Mouse (Mus musculus) E14TG2a.4 (cell line): Measurements from ENCODE around the gene Igsf11.

ENCODE experiments used
- H3K27me3 ChIP-seq: 2 replicates; pipeline ENCODE4 v1.6.1; 2014; ENCODE audit warnings: low read length, control low read depth; ENCODE audit not compliant: insufficient read depth
- H3K36me3 ChIP-seq: 2 replicates; pipeline ENCODE4 v1.6.1; 2014; ENCODE audit warnings: low read length, control low read depth; ENCODE audit not compliant: insufficient read depth
- H3K4me1 ChIP-seq: replicated peaks from 2 replicates; pipeline ENCODE4 v1.6.1; 2014; ENCODE audit warnings: low read depth, low read length, control low read depth
- H3K4me3 ChIP-seq: replicated peaks from 2 replicates; pipeline ENCODE4 v1.5.1; 2014; ENCODE audit warnings: mild to moderate bottlenecking, low read length
- H3K9me3 ChIP-seq: 2 replicates; pipeline ENCODE4 v1.6.1; 2014; ENCODE audit warnings: low read length, control low read depth
- CTCF ChIP-seq: conservative IDR thresholded peaks from 2 replicates; pipeline ENCODE4 v1.5.1; 2014; ENCODE audit warnings: low read length
- NANOG ChIP-seq: IDR thresholded peaks from 2 replicates; pipeline ENCODE4 v1.6.1; 2014; ENCODE audit warnings: borderline replicate concordance, low read length, mixed read lengths
- POU5F1 ChIP-seq: IDR thresholded peaks from 2 replicates; pipeline ENCODE4 v1.6.1; 2014; ENCODE audit warnings: low read length, borderline replicate concordance

Igsf11 gene

DNA sequence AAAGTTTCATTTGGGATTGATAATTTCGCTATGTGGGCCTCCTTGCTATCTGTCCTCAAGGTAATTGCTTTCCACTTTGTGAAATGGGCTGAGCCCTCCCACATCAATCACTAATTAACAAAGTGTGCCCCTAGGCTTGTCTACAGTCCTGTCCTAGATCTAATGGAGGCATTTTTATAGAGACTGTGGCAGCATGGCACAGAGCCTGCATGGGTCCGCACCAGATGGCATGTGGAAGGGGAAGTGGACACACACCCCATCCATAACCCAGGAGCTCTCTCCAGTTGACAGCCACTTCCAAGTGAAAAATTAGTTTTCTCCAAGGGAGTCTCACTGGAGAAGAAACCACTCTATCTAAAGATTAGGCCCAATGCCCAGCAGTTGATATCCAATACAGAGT, 138.9 kb downstream of the Igsf11 start:
- Histone ChIP-seq H3K4me1 (0 out of 2 replicates have a peak, but pooled peaks cover 1% of the 10 kb centered on the region), H3K27me3 (peaks cover 3% of the 10 kb centered on the region; the same call in 1 of the 2 replicates), H3K9me3 (no peaks in the 10 kb centered on the region), H3K4me3 (no peak overlapping the region), H3K36me3 (no peaks in the 10 kb centered on the region)
- TF ChIP-seq NANOG (no peak), POU5F1 (no peak), CTCF (no peak)

DNA sequence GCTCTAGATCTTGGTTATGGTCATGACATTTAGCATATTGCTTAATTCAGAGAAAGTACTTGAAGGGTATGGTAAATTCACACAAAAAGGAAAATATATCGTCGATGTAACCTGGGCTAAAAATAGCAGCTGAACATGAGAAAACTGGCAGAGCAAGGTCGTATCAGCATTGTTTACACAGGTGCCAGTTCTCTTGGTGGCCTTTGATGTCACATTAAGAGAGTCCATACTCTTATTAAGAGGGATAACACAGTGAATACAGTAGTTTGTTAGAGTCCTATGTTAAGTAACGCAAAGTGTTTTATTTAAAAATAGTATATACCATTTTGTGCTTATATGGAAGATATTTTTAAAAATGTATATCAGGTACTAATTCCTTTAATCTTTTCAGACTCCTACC, 144.8 kb downstream of the Igsf11 start:
- no peak overlapping the region for H3K4me3 ChIP-seq
- 0 out of 2 replicates have a peak, but pooled peaks cover 5% of the 10 kb centered on the region for H3K4me1 ChIP-seq
- H3K9me3 ChIP-seq: no peaks in the 10 kb centered on the region
- H3K36me3 ChIP-seq: no peaks in the 10 kb centered on the region
- peaks cover 3% of the 10 kb centered on the region; the same call in 1 of the 2 replicates for H3K27me3 ChIP-seq
- TF ChIP-seq NANOG (no peak), CTCF (no peak), POU5F1 (no peak)

- H3K4me1 ChIP-seq: peaks cover 13% of the 10 kb centered on the region
- no peaks in the 10 kb centered on the region for H3K36me3 ChIP-seq
- no peak overlapping the region for H3K4me3 ChIP-seq
- no peaks in the 10 kb centered on the region; the same call in 1 of the 2 replicates for H3K9me3 ChIP-seq
- peaks cover 15% of the 10 kb centered on the region for H3K27me3 ChIP-seq
- TF ChIP-seq POU5F1 (no peak), CTCF (no peak), NANOG (no peak)
These were observed 151.9 kb downstream of the Igsf11 start for GRCm38 (mm10) chr16:39044381-39044780.

- no peaks in the 10 kb centered on the region for H3K36me3 ChIP-seq
- TF ChIP-seq POU5F1 (no peak), NANOG (no peak), CTCF (peak; percentile 61)
- H3K27me3 ChIP-seq: peaks cover 11% of the 10 kb centered on the region
- peaks cover 8% of the 10 kb centered on the region for H3K4me1 ChIP-seq
- H3K9me3 ChIP-seq: no peaks in the 10 kb centered on the region
- H3K4me3 ChIP-seq: no peak overlapping the region
These were observed 156.4 kb downstream of the Igsf11 start for GRCm38 (mm10) chr16:39048889-39049288.

GRCm38 (mm10) chr16:39052971-39053370, 160.5 kb downstream of the Igsf11 start:
- no peaks in the 10 kb centered on the region for H3K9me3 ChIP-seq
- no peaks in the 10 kb centered on the region for H3K36me3 ChIP-seq
- H3K27me3 ChIP-seq: peaks cover 10% of the 10 kb centered on the region
- TF ChIP-seq CTCF (peak; percentile 66), POU5F1 (no peak)
- H3K4me1 ChIP-seq: peaks cover 13% of the 10 kb centered on the region
- no peak overlapping the region for H3K4me3 ChIP-seq

DNA sequence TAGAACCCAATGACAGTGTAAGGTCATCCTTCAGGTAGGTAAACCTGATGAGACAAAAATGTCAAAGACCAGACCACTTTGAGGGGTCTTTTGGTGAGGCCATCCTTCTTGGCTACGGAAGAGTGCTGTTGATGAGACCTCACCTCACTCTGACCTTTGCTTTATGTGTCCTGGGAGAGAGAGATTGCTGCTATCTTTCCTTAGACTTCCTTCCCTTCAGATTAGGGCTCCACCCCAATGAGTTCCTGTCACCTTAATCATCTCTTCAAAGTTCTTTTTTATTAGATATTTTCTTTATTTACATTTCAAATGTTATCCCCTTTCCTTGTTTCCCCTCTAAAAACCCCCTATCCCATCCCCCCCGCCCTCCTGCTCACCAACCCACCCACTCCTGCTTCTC, 161.3 kb downstream of the Igsf11 start:
- H3K36me3 ChIP-seq: no peaks in the 10 kb centered on the region
- peaks cover 10% of the 10 kb centered on the region for H3K27me3 ChIP-seq
- no peaks in the 10 kb centered on the region for H3K9me3 ChIP-seq
- H3K4me1 ChIP-seq: peaks cover 13% of the 10 kb centered on the region
- no peak overlapping the region for H3K4me3 ChIP-seq
- TF ChIP-seq NANOG (no peak), POU5F1 (no peak), CTCF (no peak)

DNA sequence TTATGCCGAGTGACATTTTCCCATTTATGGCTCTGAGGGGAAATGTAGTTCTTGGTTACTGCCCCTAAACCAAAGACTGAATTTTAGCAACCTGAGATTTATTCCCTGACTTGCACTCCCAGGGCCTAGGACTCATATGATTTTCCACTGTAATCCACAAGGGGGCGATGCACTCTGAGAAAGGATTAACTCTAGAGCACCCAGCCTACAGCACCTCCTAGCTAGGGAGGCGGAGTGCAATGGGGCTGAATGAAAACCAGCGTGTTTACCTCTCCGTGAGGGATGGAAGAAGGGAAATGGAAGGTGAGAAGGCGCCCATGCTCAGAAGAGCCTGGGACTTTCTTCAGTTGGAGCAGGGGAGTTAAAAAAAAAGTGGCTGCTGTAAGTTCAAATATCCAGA, 163.6 kb downstream of the Igsf11 start:
- Histone ChIP-seq H3K36me3 (no peaks in the 10 kb centered on the region), H3K9me3 (no peaks in the 10 kb centered on the region), H3K4me3 (0 out of 2 replicates have a peak overlapping the region, but pooled peaks have one; percentile 23), H3K4me1 (peaks cover 21% of the 10 kb centered on the region), H3K27me3 (peaks cover 10% of the 10 kb centered on the region)
- TF ChIP-seq POU5F1 (no peak), NANOG (no peak), CTCF (peak; percentile 79)

GRCm38 (mm10) chr16:39056961-39057360, 164.5 kb downstream of the Igsf11 start:
- Histone ChIP-seq H3K9me3 (no peaks in the 10 kb centered on the region), H3K27me3 (peaks cover 10% of the 10 kb centered on the region), H3K4me1 (peaks cover 25% of the 10 kb centered on the region), H3K36me3 (no peaks in the 10 kb centered on the region), H3K4me3 (no peak overlapping the region)
- TF ChIP-seq CTCF: no peak
- no peak for TF ChIP-seq NANOG
- TF ChIP-seq POU5F1: no peak

DNA sequence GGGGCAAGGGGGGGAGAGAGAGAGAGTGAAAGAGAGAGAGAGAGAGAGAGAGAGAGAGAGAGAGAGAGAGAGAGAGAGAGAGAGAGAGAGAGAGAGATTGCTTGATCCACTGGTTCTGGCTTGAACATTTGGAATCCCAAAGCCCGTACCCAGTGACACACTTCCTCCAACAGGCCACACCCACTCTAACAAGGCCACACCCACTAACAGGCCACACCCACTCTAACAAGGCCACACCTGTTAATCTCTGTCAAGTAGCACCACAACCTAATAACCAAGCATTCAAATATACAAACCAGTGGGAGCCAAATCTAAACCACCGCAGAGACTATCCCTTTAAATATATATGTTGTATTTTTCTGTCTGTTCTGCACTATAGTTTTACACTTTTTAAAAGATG, 166.4 kb downstream of the Igsf11 start:
- TF ChIP-seq POU5F1 (no peak), CTCF (no peak), NANOG (no peak)
- no peaks in the 10 kb centered on the region for H3K36me3 ChIP-seq

More for the DNA sequence above, 166.4 kb downstream of the Igsf11 start:
- H3K9me3 ChIP-seq: no peaks in the 10 kb centered on the region
- peaks cover 7% of the 10 kb centered on the region for H3K27me3 ChIP-seq
- no peak overlapping the region for H3K4me3 ChIP-seq
- H3K4me1 ChIP-seq: peaks cover 31% of the 10 kb centered on the region
